Mouse (Mus musculus) cerebellum, postnatal 14 days (tissue): ENCODE measurements around the gene Dmrtc2.
"Not testable (repeated sequence)": the region's sequence is repeated elsewhere in the genome, so short reads cannot be mapped to it uniquely, and the experiment has no call there.

Experiments used
- DNase-seq, 2 experiments: peaks; one replicate each; pipeline ENCODE4 v3.0.0; 2021; ENCODE audit warnings: mixed read lengths in 2 of 2

Dmrtc2 gene

DNA sequence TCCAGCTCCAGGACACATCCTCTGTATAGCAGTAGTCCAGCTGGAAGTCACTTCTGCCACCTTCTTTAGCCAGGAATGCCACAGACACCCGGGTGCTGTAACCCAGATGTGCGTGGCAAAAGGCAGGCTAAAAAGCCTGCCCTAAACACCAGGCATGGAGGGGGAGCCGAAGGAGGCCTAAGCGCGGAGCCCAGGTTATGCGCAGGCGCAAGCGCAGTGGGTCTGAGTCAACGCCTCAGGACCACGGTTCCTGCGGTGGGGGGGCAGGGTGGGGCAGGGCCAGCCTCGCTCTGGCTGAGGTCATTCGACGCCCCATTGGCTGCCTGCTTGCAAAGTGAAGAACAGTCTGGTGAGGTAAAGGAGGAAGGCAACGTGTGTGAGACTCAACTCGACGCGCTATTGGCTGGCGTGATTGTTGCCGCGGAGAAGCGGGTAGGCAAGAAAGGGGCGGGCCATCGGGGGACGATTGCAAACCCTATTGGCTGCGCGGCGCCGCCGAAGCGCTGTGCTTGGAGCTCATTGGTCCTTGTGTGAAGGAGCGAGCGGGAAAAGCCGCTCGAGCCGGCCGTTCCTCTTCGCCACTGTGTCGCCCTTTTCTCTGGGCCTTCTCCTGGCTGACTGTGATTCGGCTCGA lies at the start of gene Dmrtc2, which contains the start of gene Lypd4:
Gene Dmrtc2 (plus strand): TSS at position 526 of the 634 bp plus-strand sequence.
Gene Lypd4 (minus strand): TSS at position 410 of the 634 bp plus-strand sequence.
- DNase-seq = peak in 1 of 2 experiments; percentile 34

DNA sequence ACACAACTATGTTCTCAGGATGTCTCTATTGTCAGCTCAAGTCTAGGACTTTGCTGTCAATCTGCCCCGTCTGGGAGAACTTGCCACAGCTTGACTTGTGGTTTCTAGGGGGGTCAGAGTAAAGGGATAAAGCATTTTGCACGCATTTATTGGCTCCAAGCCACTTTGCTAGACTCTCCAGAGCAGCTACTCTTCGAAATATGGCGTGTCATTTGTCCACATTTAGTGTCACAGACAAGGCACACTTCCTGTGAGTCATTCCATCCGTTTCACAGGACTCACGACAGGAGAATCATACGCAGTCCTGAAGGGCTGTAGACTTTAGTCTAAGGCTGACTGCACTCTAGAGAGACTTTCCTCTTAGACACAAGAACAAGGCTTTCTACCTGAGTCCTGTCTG lies 45.4 kb upstream of the Dmrtc2 start:
- no peak for DNase-seq

DNA sequence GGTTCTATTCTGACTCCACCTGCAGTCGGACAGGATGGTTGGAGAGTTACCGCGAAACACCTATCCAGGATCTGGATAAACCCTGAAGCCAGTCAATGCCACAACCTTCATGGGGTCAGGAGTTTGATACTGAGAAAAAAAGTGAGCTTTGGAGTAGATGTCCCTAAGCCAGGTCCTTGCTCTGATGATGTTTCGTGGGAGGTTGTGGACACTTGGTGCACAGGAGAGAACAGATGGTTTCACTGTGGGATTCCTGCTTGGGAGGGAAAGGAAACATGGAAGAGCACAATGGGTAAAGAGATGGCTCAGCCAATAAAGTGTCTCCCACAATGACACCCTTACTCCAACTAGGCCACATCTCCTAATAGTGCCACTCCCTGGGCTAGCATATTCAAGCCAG lies 42.7 kb upstream of the Dmrtc2 start:
- peak; percentile 46 to 68 for DNase-seq

DNA sequence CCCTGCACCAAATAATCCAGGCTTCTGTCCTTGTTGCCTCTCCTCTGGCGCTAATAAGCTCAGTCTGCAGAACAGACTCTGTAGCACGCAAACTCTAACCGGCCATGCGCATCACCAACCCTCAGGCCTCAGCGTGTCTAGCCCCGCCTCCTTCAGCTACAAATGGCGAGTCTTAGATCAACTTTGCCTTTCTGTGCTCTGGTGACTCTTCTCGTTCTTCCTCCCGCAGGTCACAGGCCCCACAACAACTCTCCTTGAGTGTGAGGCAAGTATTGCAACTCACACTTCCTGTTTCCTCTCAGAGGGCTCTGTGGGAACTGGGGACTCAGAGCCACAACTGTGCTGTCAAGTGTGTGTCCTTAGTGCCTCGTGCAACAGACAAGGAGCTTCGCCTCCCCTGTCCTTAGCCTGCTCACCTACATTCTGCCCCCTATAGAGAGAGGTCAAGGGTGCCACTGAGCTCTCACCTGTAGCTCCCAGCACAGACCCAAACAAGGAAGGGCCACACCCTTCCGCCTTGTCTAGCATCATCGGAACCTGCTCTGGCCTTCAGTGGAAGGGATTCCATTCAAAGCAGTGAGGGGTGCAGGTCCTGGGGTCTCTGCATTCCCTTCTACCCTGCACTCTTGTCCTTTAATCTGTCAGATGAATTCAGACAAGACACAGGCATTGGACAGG lies 31.0 kb upstream of the Dmrtc2 start:
- not testable (repeated sequence) for DNase-seq

DNA sequence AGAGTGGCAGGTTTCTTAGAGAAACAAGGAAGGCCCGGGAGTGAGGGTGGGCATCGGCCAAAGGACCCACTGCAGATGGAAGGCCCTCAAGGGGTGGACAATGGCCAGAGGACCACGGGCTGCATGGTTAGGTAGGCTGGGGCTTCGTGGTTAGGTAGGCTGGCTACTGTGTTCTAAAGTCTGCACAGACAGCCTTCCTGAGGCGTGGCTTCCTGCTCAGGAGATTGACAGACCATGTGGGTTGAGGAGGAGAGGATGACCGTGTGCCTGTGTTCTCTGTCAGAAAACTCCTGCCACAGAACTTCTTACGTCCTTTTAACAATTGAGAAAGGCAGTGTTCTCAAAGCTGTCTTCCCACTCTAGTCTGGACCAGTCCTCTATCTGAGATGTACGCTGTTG lies 30.4 kb upstream of the Dmrtc2 start:
- DNase-seq = no peak

DNA sequence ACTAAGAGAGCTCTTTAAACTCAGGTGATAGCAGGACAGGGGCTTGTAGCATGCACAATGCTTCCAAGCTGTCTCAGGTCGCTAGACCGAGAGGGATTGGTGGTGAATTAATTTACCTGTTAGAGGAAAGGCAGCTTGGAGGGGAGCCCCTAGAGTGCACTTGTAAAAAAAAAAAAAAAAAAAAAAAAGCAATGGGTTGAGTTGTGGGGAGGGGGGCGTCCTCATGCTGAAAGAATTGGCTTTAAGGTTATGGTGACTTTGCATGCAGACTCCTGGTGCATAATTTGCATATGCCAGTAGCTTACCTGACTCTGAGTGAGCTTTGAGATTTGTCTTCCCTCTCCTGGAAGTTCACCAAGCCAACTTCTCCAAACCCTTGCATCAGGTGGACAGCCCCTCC lies 29.5 kb upstream of the Dmrtc2 start:
- no peak for DNase-seq

DNA sequence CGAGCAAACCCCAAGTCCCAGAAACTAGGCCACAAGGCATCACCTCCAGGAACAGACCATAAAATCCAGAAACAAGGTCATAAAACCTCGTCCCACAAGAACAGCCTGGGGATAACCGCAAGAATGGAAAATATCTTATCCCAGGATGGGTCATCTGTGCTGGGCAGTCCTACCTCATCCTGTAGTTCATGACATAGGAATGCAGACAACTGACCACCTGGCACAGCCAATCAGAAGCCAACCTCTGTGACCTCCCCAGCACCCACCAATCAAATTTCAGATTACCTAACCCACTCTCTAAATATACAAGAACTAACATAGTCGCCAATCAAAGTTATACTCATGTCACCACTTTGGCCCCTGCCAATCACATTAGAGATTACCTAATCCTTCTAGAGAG lies 28.8 kb upstream of the Dmrtc2 start:
- no peak for DNase-seq

DNA sequence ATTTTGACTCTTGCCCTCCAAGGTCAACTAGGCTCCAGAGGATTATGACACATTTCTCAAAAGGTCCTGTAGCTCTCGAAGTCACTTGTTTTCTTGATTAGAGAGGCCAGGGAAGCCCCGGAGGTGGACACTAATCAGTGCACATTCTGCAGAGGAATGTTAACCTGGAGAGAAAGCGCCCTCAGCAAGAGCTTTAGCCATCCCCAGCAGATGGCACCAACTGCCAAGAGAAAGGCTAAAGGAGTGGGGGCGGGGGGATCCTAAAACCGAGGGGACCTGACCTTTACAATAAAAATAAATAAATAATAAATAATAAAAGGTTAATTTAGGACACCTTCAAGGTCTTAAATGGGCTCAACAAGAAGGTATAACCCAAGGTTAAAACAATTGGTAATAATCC lies 25.7 kb upstream of the Dmrtc2 start:
- no peak for DNase-seq

DNA sequence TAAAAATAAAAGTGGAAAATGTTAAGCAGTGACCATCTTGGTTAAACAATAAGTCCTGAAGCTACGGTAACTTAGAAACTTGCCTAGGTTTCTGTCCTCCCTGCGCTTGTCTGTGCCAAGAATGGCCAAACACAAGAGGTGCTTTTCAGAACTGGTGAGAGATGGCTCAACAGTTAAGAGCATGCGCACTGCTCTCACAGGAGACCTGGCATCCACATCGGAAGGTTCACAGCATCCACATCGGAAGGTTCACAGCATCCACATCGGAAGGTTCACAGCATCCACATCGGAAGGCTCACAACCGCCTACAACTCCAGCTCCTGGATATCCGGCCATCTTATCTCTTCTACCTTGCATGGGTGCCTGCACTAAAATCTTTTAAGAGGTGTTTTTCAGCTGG lies 24.7 kb upstream of the Dmrtc2 start:
- no peak for DNase-seq

DNA sequence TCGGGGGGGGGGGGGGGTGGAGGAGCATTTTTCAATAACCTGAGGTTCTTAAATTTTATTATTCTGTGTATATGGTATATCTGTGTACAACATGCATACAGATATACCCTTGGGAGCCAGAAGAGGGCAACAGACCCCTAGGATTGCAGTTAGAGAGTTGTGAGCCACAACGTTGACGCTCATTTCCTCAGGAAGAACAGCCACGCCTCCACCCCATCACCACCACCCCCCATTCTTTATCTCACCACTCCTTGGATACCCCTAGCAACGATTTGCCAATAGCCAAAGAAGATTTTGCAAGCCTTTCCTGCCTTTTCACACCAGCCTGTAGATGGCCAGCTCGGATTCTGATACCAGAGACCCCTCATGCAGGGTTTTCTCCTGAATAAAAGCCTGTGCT lies 24.1 kb upstream of the Dmrtc2 start:
- DNase-seq = no peak

DNA sequence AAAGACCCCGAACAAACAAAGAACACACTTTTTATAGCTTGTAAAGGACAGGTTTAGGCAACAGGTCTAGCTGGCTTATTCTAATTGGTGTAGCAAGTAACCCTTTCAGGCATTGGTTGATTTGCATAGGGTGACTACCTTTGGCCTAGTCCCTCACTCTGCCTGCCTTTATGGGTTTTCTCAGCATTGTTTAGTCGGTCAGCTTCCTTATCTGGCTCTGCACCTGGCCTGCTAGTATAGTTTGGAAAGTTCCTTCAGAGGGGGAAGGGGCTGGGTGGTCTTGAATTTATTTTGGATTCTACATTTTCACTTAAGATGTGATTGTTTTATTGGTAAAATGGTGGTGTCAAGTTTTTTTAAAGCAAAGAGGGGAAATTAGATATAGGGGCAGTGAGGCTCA lies 23.3 kb upstream of the Dmrtc2 start:
- DNase-seq = not testable (repeated sequence)

DNA sequence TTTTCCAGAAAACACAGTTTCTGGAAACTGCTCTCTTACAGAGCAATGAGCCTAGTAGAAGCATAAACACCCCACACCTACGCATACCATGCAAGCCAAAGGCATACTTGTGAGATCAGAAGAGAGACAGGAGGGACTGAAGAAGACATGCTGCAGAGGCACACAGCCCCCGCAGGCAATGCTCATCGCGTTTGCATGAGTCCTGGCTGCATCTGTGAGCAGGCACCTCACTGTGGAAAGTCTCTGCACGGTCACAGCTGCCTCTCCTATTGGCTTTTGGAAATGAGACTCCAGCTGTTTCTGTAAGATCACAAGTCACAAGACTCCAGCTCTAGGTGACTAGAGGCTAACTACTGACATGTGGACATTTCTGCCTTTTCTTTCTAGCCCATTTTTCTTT lies 19.7 kb upstream of the Dmrtc2 start:
- no peak for DNase-seq

DNA sequence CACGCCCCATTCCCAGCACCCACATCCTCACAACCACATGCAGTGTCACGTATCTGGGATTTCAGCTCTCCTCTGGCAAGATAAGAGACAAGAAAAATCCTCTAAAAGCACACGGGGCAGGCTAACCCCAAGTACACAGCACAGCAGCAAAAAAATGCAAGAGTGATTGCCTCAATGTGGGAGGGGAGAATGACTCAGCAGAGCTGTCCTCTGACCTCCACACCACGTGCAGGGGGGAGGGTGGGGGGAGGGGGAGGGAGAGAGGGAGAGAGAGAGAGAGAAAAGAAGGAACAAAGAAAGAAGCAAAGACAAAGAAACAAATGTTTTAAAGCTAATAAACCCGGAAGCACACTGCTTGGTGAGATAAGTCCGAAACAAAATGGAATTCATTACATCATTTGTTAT lies 19.0 kb upstream of the Dmrtc2 start:
- DNase-seq = no peak

DNA sequence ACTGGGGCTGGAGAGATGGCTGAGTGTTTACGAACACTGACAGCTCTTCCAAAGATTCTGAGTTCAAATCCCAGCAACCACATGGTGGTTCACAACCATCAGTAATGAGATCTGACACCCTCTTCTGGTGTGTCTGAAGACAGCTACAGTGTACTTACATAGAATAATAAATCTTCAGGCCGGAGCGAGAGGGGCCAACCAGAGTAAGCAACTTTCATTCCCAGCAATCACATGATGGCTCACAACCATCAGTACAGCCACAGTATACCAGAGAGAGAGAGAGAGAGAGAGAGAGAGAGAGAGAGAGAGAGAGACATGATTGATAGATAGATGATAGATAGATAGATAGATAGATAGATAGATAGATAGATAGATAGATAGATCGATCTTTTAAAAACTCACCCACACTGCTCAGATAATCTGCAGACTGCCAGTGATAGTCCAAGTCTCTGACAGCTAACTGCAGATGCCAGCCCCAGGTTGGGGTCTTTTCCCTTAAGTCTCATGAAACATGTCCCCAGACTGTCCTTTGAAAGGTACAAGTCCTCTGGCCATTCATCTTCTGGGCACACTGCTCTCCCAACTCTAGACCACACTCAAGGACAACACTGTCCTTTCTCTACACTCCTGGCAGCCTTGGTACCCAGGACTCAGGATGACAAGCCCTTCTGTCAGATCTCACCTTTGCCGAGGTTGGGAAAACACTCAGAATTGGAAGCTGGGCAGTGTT lies 18.1 kb upstream of the Dmrtc2 start:
- no peak for DNase-seq

DNA sequence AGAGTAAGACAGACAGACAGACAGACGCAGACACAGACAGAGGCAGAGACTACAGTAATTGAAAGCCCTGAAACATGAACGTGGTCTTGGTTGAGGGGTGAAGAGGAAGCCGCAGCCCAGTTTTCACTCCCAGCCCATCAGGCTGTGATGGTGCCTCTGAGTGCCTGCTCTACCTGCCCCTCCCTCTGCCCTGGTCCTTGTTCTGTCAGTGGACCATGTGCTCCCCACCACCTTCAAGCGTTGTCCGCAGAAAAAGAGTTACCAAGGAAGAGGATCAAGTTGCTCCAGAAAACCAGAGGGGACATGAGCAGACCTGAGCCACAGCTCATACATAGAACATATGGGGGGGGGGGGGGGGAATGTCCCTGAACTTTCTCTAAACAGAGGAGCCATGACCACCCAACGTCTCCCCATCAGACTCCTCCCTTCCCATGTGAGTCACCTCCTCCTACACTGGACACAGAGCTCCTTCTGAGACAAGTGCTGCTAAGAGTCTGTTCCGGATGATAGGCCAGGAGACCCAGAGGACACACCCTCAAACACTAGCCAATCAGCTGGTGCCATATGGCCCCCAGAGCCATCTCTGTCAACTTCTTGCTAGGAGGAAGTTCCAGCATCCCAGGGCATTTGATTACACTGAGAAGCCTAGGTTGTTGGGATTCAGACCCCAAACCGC lies 17.2 kb upstream of the Dmrtc2 start:
- DNase-seq = no peak

DNA sequence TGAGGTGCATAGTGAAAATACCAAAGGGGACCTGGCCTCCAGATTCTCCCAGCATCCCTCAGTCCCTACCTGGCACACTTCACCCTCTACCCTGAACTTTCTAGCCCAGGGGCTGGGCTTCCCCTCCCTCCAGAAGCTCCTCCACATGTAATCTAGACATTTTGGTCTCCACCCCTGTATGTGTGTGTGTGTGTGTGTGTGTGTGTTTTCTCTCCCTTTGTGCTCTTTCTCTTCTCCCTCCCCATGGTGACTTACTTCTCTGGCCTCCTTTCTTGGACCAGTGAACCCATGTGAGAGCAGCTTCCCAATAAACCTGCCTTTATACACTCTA lies 16.7 kb upstream of the Dmrtc2 start:
- DNase-seq = no peak

DNA sequence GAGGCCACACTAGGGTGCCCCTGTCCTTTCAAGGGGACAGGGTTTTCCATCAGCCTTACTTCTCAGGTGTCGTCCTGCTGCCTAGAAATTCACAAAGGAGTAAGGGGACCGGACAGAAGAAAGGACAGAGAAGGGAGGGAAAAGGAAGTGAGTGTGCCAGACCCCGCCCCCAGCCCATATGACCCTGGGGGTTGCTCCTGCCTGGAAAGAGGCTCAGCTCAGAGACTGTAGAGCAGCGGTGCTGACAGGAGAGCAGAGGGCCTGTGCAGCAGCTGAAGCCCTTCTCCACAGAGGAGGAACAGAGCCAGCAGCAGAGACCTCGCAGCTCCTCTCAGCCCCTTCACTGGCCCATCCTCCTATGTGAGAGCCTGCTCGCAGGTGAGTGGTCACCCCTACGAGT lies 16.2 kb upstream of the Dmrtc2 start:
- no peak for DNase-seq

DNA sequence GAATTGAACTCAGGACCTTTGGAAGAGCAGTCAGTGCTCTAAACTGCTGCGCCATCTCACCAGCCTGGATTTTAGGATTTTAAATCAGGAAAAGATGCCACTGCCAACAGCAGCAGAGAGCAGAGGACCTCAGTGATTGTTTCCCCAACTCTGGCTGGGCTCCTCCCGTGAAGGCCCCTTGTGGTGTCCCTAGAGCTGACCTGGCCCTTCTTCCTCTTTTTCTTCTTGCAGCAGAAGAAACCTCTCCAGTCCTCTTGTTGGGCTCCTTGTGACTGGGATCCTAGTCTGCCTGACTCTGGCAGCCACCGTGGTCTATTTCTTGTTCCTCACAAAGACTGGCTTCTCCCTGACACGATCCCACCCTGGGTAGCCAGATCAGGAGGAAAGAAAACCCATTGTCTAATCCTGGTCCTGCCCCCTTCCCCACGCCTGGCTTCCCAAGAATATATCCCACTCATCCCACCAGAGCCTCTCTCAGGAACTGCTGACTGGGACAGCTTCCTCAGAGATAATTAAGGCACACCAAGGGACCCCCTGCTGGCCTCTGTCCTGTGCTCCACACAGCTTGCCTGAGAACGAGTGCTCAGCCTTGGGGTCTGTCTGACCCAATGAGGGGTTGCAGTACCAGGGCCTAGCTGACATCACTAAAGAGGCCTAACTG lies 13.3 kb upstream of the Dmrtc2 start:
- no peak for DNase-seq

DNA sequence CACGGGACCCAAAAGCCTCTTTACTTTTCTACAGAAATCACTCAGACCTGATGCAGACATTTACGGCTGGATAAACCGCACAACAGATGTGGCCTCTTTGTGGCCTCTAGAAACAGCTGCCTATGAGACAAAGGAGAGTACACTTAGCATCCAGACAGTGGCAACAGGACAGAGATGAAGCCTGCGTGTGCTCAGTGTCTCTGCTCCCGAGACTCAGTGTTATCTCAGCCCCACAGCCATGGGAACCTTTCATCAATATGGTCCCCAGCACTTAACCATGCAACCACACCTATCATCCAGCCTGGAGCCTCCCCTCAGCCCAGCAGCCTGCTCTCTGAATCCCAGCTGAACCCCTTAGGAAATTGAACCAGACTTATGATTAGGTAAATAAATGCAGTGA lies 10.6 kb upstream of the Dmrtc2 start:
- no peak for DNase-seq

DNA sequence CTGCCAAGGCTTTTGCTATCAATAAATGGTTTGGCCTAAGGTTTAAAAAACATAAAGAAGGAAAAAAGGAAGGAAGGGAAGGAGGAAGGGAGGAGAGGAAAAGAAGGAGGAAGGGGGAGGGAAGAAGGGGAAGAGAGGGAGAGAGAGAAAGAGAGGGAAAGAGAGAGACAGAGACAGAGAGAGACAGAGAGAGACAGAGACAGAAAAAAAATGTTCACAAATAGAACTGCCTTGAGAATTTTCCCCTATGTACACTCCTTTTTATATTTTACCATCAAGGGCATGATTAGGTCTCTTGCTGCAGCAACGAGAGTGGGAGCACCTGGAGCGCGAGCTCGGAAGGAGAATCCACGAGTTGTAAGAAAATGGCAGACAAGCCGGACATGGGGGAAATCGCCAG lies 7.9 kb upstream of the Dmrtc2 start, which contains the start of gene Gm9844:
Gene Gm9844 (plus strand): TSS at position 301 of the 400 bp plus-strand sequence.
- no peak for DNase-seq

DNA sequence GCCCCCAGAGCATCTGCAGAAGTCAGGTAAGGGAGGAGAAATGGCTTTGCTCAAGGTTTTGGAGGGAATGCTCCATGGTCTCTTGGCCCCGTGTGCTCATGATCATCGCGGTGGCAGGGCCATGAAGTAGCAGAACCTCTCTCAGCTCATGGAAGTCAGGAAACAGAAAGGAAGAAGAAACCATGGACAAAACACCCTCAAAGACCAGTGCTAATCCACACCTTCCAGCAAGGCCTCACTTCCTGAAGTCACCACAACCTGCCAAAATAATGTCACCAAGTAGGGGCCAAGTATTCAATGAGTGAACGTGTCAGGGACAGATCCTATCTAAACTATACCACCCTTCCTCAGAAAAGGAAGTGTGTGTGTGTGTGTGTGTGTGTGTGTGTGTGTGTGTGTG lies 7.0 kb upstream of the Dmrtc2 start:
- no peak for DNase-seq

DNA sequence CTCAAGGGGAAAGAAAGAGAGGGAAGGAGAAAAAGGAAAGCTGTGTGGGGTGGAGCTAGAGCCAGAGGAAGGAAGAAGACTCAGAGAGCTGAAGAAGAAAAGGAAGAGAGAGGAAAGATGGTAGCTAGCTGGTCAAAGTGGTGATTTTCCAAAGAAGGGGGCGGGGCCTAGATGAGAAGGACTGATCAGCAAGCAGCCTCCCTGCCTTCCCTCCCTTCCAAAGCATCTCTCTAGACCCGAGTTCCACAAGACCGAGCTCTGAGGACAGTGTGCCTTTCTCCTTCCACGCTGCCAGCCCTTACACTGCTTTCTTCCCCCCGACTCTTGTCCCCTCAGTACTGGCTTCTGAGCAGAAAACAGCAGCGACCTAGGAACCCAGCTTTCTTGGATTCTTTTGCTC lies 5.7 kb upstream of the Dmrtc2 start:
- DNase-seq = no peak

DNA sequence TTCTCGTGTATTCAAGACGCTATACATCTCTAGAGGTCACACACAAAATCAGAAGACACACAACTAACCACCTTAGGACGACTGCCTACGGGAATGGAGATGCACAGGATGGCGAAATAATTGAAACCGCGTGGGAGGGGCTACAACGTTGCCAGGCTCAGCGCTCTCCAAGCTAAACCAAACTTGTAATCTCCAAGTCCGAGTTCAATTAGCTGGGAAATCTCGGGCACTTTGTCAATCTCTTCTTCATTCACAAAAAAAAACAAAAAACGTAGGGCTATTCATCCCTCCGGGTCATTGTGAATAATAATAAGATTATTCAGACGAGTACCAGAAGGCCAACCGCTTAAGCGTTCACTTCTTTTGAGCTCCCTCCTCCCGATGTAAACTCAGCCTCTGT lies 777 bp upstream of the Dmrtc2 start:
- no peak for DNase-seq
